Comparison of ENCODE assay signal across 30 mouse cellular contexts in the genomic region with DNA sequence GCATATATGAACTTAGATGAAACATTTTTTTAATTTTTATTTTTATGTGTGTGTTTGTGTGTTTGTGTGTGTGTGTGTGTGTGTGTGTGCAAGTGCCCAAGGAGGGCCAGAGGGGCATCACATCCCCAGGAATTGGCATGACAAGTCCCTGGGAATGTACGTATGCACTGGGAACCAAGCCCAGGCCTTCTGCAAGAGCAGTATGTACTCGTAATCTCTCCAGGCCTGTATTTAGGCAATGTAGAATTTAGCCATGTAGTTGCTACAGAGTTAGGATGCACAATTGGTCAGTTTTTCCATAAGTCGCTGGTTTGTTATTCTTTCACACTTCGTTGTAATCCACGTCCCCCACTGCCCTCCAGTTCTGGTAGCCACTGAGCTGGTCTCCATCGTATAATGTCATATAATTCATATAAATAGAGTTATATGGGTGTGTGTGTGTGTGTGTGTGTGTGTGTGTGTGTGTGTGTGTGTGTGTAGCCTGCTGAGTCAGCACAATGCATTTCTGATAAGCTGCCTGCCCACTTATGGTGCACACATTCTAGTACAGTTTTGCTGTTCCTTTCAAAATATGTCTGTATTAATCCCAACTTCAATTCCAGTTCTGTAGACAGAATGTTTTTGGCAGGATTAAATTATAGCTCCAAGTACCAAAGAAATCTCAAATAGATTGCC. TPM values are rescaled to one million over a fixed set of nuclear protein-coding genes. Genes with fewer than 3 reads are reported as not detected.
DNase-seq lines count a peak whose midpoint lies in the region; ATAC-seq and TF ChIP-seq lines count a peak whose summit lies in the region.
"Had no signal": no experiment of that assay in that cellular context is flagged by ENCODE, and none has a peak within 500 bp of the region (broad histone marks: within the 10 kb centered on the region; RNA-seq: fewer than 3 reads in every experiment).

No protein-coding gene starts in this region.

- H3K36me3 ChIP-seq in heart, embryonic 13.5 days = no peaks in the 10 kb centered on the region
- no peaks in the 10 kb centered on the region for H3K36me3 ChIP-seq in kidney, adult 2 months (ENCODE audit: control insufficient read depth, insufficient read depth, low read length)
- peaks cover 4% of the 10 kb centered on the region; the same call in 1 of the 2 replicates for H3K36me3 ChIP-seq in ES-E14 (ENCODE audit: control insufficient read depth, insufficient read depth, low read length, poor library complexity, severe bottlenecking)
- no peaks in the 10 kb centered on the region for H3K36me3 ChIP-seq in thymus, adult 2 months (ENCODE audit: control insufficient read depth, insufficient read depth, low read length)
- H3K36me3 ChIP-seq: forebrain, embryonic 12.5 days; hindbrain, embryonic 10.5 days; hindbrain, embryonic 15.5 days; kidney, embryonic 15.5 days; midbrain, embryonic 10.5 days; midbrain, embryonic 15.5 days; neural tube, embryonic 15.5 days; stomach, embryonic 15.5 days had no signal

- H3K4me2 ChIP-seq in heart, embryonic 13.5 days = no peak overlapping the region
- H3K4me2 ChIP-seq: forebrain, embryonic 12.5 days; hindbrain, embryonic 15.5 days; kidney, embryonic 15.5 days; lung, embryonic 14.5 days; midbrain, embryonic 15.5 days; neural tube, embryonic 15.5 days; stomach, embryonic 15.5 days had no signal

- H3K9me3 ChIP-seq in heart, embryonic 13.5 days = no peaks in the 10 kb centered on the region
- no peaks in the 10 kb centered on the region for H3K9me3 ChIP-seq in ES-E14 (ENCODE audit: control insufficient read depth, insufficient read depth, low read depth, low read length)
- H3K9me3 ChIP-seq: forebrain, embryonic 12.5 days; hindbrain, embryonic 10.5 days; hindbrain, embryonic 15.5 days; kidney, embryonic 15.5 days; midbrain, embryonic 10.5 days; midbrain, embryonic 15.5 days; neural tube, embryonic 15.5 days; stomach, embryonic 15.5 days had no signal

- peaks cover 22% of the 10 kb centered on the region for H3K4me1 ChIP-seq in heart, embryonic 13.5 days
- 0 out of 2 replicates have a peak, but pooled peaks cover 2% of the 10 kb centered on the region for H3K4me1 ChIP-seq in kidney, adult 2 months (ENCODE audit: control insufficient read depth, insufficient read depth, low read length)
- H3K4me1 ChIP-seq in ES-E14 (ENCODE audit: control insufficient read depth in 2 of 2, insufficient read depth in 2 of 2, low read length in 2 of 2, poor library complexity in 1 of 2) = peaks cover 1 to 9% of the 10 kb centered on the region in 2 experiments; a peak in 2 of 4 replicates
- no peaks in the 10 kb centered on the region for H3K4me1 ChIP-seq in thymus, adult 2 months (replicated peaks; ENCODE audit: control insufficient read depth, insufficient read depth, low read length)
- H3K4me1 ChIP-seq: forebrain, embryonic 12.5 days; hindbrain, embryonic 15.5 days; midbrain, embryonic 15.5 days; neural tube, embryonic 15.5 days; stomach, embryonic 15.5 days had no signal

- no peak for DNase-seq in frontal cortex, adult 2 months (ENCODE audit: extremely low spot score in 1 of 2, low spot score in 1 of 2)
- no peak for DNase-seq in heart, adult 9 months (ENCODE audit: low spot score in 2 of 2)
- no peak for DNase-seq in kidney, adult 2 months
- no peak for DNase-seq in kidney, postnatal 4 days
- no peak for DNase-seq in ES-E14 (ENCODE audit: low read depth, low spot score)
- DNase-seq in thymus, adult 2 months = no peak
- DNase-seq: adrenal gland, adult 2 months; adrenal gland, postnatal 36 days; cerebellum, adult 2 months; cerebellum, postnatal 14 days; gastrocnemius, postnatal 14 days; kidney, adult 11 months; kidney, postnatal 25 days; left cerebral cortex, postnatal 4 days; liver; lung, embryonic 14.5 days; right cerebral cortex, postnatal 25 days; thymus, postnatal 14 days had no signal

- no peak overlapping the region for H3K9ac ChIP-seq in heart, embryonic 13.5 days
- H3K9ac ChIP-seq in ES-E14 (ENCODE audit: insufficient read depth, low read depth, low read length, poor library complexity, severe bottlenecking) = no peak overlapping the region
- H3K9ac ChIP-seq: forebrain, embryonic 12.5 days; hindbrain, embryonic 15.5 days; kidney, embryonic 15.5 days; liver, embryonic 14.5 days; lung, embryonic 14.5 days; midbrain, embryonic 15.5 days; neural tube, embryonic 15.5 days; stomach, embryonic 15.5 days had no signal

- H3K27me3 ChIP-seq in heart, embryonic 13.5 days (replicated peaks) = no peaks in the 10 kb centered on the region
- no peaks in the 10 kb centered on the region for H3K27me3 ChIP-seq in kidney, adult 2 months (replicated peaks; ENCODE audit: control insufficient read depth, insufficient read depth, low read length)
- H3K27me3 ChIP-seq in thymus, adult 2 months (ENCODE audit: control insufficient read depth, insufficient read depth, low read length) = no peaks in the 10 kb centered on the region
- H3K27me3 ChIP-seq: forebrain, embryonic 12.5 days; hindbrain, embryonic 15.5 days; kidney, embryonic 15.5 days; midbrain, embryonic 15.5 days; neural tube, embryonic 15.5 days; stomach, embryonic 15.5 days had no signal

- no peak for TF ChIP-seq POLR2A in kidney, adult 2 months (IDR thresholded peaks at IDR 0.05; ENCODE audit: low read depth, low read length)
- no peak for TF ChIP-seq POLR2A in thymus, adult 2 months (IDR thresholded peaks at IDR 0.05; ENCODE audit: control insufficient read depth, extremely low read depth, insufficient read depth, low read length, poor library complexity)

- no peak overlapping the region for H3K4me3 ChIP-seq in heart, embryonic 13.5 days
- H3K4me3 ChIP-seq in kidney, adult 2 months (ENCODE audit: insufficient read depth, low read depth, low read length) = no peak overlapping the region
- no peak overlapping the region for H3K4me3 ChIP-seq in ES-E14 (ENCODE audit: insufficient read depth in 1 of 2, low read depth in 1 of 2, low read length in 2 of 2, poor library complexity in 1 of 2, severe bottlenecking in 1 of 2)
- no peak overlapping the region for H3K4me3 ChIP-seq in thymus, adult 2 months (ENCODE audit: control insufficient read depth, insufficient read depth, low read length)
- H3K4me3 ChIP-seq: erythroblast, embryonic 14.5 days; forebrain, embryonic 12.5 days; hindbrain, embryonic 10.5 days; hindbrain, embryonic 15.5 days; kidney, embryonic 15.5 days; midbrain, embryonic 10.5 days; midbrain, embryonic 15.5 days; neural tube, embryonic 15.5 days; stomach, embryonic 15.5 days had no signal

- no peak for TF ChIP-seq CTCF in kidney, adult 2 months (conservative IDR thresholded peaks at IDR 0.05; ENCODE audit: insufficient read depth, insufficient read length, low read depth, low read length)
- TF ChIP-seq CTCF in thymus, adult 2 months (IDR thresholded peaks at IDR 0.05; ENCODE audit: borderline replicate concordance, control insufficient read depth, extremely low read depth, insufficient read depth, low read length, poor library complexity) = no peak

- in situ Hi-C loops in ES-E14 (cut with MboI; ENCODE audit: low sequenced_read_pairs in 2 of 2, unreplicated experiment in 2 of 2) = no loop called here

- WGBS in heart, embryonic 13.5 days = 71% methylated on average over 6 of the region's 6 CpGs
- 69% methylated on average over 6 of the region's 6 CpGs for WGBS in kidney, adult 2 months
- 91% methylated on average over 6 of the region's 6 CpGs for WGBS in thymus, adult 2 months

- 0 out of 2 replicates have a peak, but pooled peaks have one; percentile 38 for ATAC-seq in frontal cortex, adult (ENCODE audit: low TSS enrichment)
- no peak for ATAC-seq in heart, embryonic 13.5 days (ENCODE audit: extremely low read depth, insufficient number of reproducible peaks, low FRiP score, low TSS enrichment)
- ATAC-seq: midbrain, embryonic 15.5 days had no signal

- peak overlapping the region; percentile 33; the same call in 1 of the 2 replicates for H3K27ac ChIP-seq in heart, embryonic 13.5 days (replicated peaks)
- peak overlapping the region; percentile 9 for H3K27ac ChIP-seq in kidney, adult 2 months (ENCODE audit: insufficient read depth, low read depth, low read length)
- no peak overlapping the region for H3K27ac ChIP-seq in ES-E14 (ENCODE audit: insufficient read depth, low read depth, low read length, poor library complexity, severe bottlenecking)
- no peak overlapping the region for H3K27ac ChIP-seq in thymus, adult 2 months (ENCODE audit: control insufficient read depth, insufficient read depth, low read length)
- H3K27ac ChIP-seq: forebrain, embryonic 12.5 days; hindbrain, embryonic 10.5 days; hindbrain, embryonic 15.5 days; kidney, embryonic 15.5 days; liver, embryonic 14.5 days; midbrain, embryonic 10.5 days; midbrain, embryonic 15.5 days; neural tube, embryonic 15.5 days; stomach, embryonic 15.5 days had no signal

TF ChIP-seq in ES-E14, 5 proteins besides CTCF, POLR2A, EP300 and RAD21:
- TF ChIP-seq ZNF384 (IDR thresholded peaks at IDR 0.05; ENCODE audit: low read depth, low read length) = no peak
- TF ChIP-seq MAFK (IDR thresholded peaks at IDR 0.05; ENCODE audit: insufficient read depth, low read depth, low read length) = peak; percentile 89
- TF ChIP-seq ZC3H11A (IDR thresholded peaks at IDR 0.05; ENCODE audit: borderline replicate concordance, low read depth, low read length) = no peak
- TF ChIP-seq CHD2 (IDR thresholded peaks at IDR 0.05; ENCODE audit: low read depth, low read length) = no peak

RNA-seq across cellular contexts. Expression of a gene that starts 22.8 kb away (rescaled TPM):
- polyA plus RNA-seq in frontal cortex, adult 2 months (2012; rRNA removed) = 27.1 and 29.7 TPM in 2 replicates
- polyA plus RNA-seq in heart, embryonic 13.5 days (2015; fragmentation: Nextera tagmentation; extraction: Ambion mirVana) = 49.9 and 54.1 TPM in 2 replicates
- polyA plus RNA-seq in kidney, adult 2 months (2012; rRNA removed) = 98.1 and 123 TPM in 2 replicates
- 33.0 and 38.2 TPM in 2 replicates for total RNA-seq in ES-E14 (2012; rRNA removed)
- polyA plus RNA-seq in thymus, adult 2 months (2012; rRNA removed) = 10.4 and 13.5 TPM in 2 replicates

Comparison
In these comparisons a context has a peak if more than half of its experiments do, and no peak if none do; other contexts are left out.
1. H3K27ac ChIP-seq: peak in heart, embryonic 13.5 days (single experiment) and kidney, adult 2 months (single experiment); none in ES-E14 (single experiment) and thymus, adult 2 months (single experiment).